ENCODE assay signal across 17 mouse cellular contexts in genomic region chr11:55591194-55591593, GRCm38 (mm10). TPM values are rescaled to one million over a fixed set of nuclear protein-coding genes. Genes with fewer than 3 reads are reported as not detected.
"Had no signal": no experiment of that assay in that cellular context is flagged by ENCODE, and none has a peak within 500 bp of the region (broad histone marks: within the 10 kb centered on the region; RNA-seq: fewer than 3 reads in every experiment).

No protein-coding gene starts in this region.

- H3K4me2 ChIP-seq: limb, embryonic 12.5 days; midbrain, embryonic 13.5 days had no signal

- H3K9me3 ChIP-seq: limb, embryonic 12.5 days; midbrain, embryonic 13.5 days had no signal

- H3K36me3 ChIP-seq: limb, embryonic 12.5 days; midbrain, embryonic 13.5 days had no signal

- H3K4me1 ChIP-seq: limb, embryonic 12.5 days; midbrain, embryonic 13.5 days had no signal

- H3K27ac ChIP-seq: limb, embryonic 12.5 days; liver, embryonic 14.5 days; midbrain, embryonic 13.5 days; stomach, postnatal 0 days had no signal

- H3K27me3 ChIP-seq: limb, embryonic 12.5 days had no signal

- H3K4me3 ChIP-seq: limb, embryonic 12.5 days; midbrain, embryonic 13.5 days had no signal

- DNase-seq: kidney, adult 18-20 months; kidney, postnatal 14 days; layer of hippocampus, postnatal 36 days; liver; lung, adult 2 months; lung, postnatal 36 days; right cerebral cortex, postnatal 14 days; thymus, postnatal 4 days had no signal

- ATAC-seq: lung, postnatal 0 days; midbrain, embryonic 13.5 days had no signal

- H3K9ac ChIP-seq: limb, embryonic 12.5 days; liver, embryonic 14.5 days; midbrain, embryonic 13.5 days had no signal

RNA-seq across cellular contexts. Expression of gene Glra1, which starts 16.8 kb away (rescaled TPM):
- total RNA-seq: megakaryocyte progenitor cell, adult 5-6 weeks had no signal
- polyA plus RNA-seq: kidney, embryonic 14.5 days; large intestine, adult 2 months; limb, embryonic 12.5 days; liver, embryonic 14.5 days; lung, adult 2 months; lung, postnatal 0 days; stomach, postnatal 0 days; thymus, postnatal 0 days had no signal
